Mouse (Mus musculus): ENCODE data around the gene Gcgr. TPM values are rescaled to one million over a fixed set of nuclear protein-coding genes. Genes with fewer than 3 reads are reported as not detected.
A peak's percentile ranks its signal among the peaks of the same experiment; 100 is the strongest.

Gene Gcgr
- polyA plus RNA-seq, 1 experiment: 0.13 TPM

GRCm38 (mm10) chr11:120572752-120573584 is 42.5 kb downstream of the Gcgr start, which contains the start of gene P4hb:
Gene P4hb, minus strand, starts transcription at chr11:120573253.
- Histone ChIP-seq H3K27ac (ENCODE audit: insufficient read depth, low read length) (peak within 1 kb of the TSS; percentile 68), H3K4me1 (ENCODE audit: control insufficient read depth, insufficient read depth, low read length) (peaks cover 6% of the 10 kb centered on the region; the same call in 1 of the 2 replicates), H3K4me3 (ENCODE audit: insufficient read depth, low read length) (peak within 1 kb of the TSS; percentile 87)
- TF ChIP-seq POLR2A (IDR thresholded peaks at IDR 0.05; ENCODE audit: extremely low read depth, insufficient read depth, low read length): peak; percentile 94
- no peak for TF ChIP-seq CTCF (IDR thresholded peaks at IDR 0.05; ENCODE audit: extremely low read depth, insufficient read depth, low read length)

- peak overlapping the region; percentile 68 for H3K27ac ChIP-seq (ENCODE audit: insufficient read depth, low read length)
- no peak for TF ChIP-seq POLR2A (IDR thresholded peaks at IDR 0.05; ENCODE audit: extremely low read depth, insufficient read depth, low read length)
- no peak for TF ChIP-seq CTCF (IDR thresholded peaks at IDR 0.05; ENCODE audit: extremely low read depth, insufficient read depth, low read length)
Observed at GRCm38 (mm10) chr11:120573585-120574277, 43.2 kb downstream of the Gcgr start.

GRCm38 (mm10) chr11:120574278-120574600 is 43.7 kb downstream of the Gcgr start:
- TF ChIP-seq POLR2A (IDR thresholded peaks at IDR 0.05; ENCODE audit: extremely low read depth, insufficient read depth, low read length) (no peak), CTCF (IDR thresholded peaks at IDR 0.05; ENCODE audit: extremely low read depth, insufficient read depth, low read length) (no peak)
- H3K27ac ChIP-seq (ENCODE audit: insufficient read depth, low read length): no peak overlapping the region
- no peak overlapping the region; the same call in 1 of the 2 replicates for H3K4me3 ChIP-seq (ENCODE audit: insufficient read depth, low read length)
- peaks cover 6% of the 10 kb centered on the region; the same call in 1 of the 2 replicates for H3K4me1 ChIP-seq (ENCODE audit: control insufficient read depth, insufficient read depth, low read length)

More at GRCm38 (mm10) chr11:120573585-120574277, 43.2 kb downstream of the Gcgr start:
- peak overlapping the region; percentile 87 for H3K4me3 ChIP-seq (ENCODE audit: insufficient read depth, low read length)
- peaks cover 6% of the 10 kb centered on the region; the same call in 1 of the 2 replicates for H3K4me1 ChIP-seq (ENCODE audit: control insufficient read depth, insufficient read depth, low read length)

DNA sequence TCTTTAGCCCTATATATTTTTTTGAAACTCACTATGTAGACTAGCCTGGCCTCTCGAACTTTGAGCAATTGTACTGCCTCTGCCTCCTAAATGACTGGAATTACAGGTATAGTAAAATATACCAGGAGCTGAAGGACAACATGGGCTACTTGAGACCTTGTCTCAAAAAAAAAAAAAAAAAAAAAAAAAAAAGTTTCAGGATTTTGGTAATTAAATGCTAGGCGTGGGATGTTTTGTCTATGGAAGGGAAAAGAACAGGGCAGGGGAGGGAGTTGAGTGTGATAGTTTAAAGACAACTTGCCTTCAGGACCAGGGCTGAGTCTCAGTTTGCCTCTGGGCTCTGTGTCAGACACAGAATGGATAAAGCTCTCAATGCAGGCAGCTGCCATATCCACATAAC is 44.5 kb downstream of the Gcgr start:
- Histone ChIP-seq H3K4me1 (ENCODE audit: control insufficient read depth, insufficient read depth, low read length) (peaks cover 6% of the 10 kb centered on the region; the same call in 1 of the 2 replicates), H3K4me3 (ENCODE audit: insufficient read depth, low read length) (no peak overlapping the region), H3K27ac (ENCODE audit: insufficient read depth, low read length) (no peak overlapping the region)
- TF ChIP-seq POLR2A (IDR thresholded peaks at IDR 0.05; ENCODE audit: extremely low read depth, insufficient read depth, low read length): no peak
- no peak for TF ChIP-seq CTCF (IDR thresholded peaks at IDR 0.05; ENCODE audit: extremely low read depth, insufficient read depth, low read length)

DNA sequence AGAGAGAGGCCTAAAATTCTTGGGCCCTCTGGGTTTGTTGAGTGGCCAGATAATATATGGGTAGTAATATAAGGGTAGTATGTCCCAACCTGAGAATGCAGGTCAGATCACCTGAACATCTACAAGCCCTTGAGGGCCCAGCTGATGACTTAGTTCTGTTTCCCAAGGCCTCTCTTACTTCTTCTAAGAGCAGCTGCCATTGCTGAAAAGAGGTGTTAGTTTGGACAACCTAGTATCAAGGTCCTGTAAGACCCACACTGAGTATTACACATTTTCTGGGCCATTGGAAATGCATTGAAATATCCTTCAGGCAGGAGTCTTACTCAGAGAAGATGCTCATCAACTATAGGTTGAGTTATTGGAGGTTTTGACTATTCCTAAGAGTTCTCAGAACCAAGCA is 45.4 kb downstream of the Gcgr start:
- no peak overlapping the region for H3K27ac ChIP-seq (ENCODE audit: insufficient read depth, low read length)
- H3K4me1 ChIP-seq (ENCODE audit: control insufficient read depth, insufficient read depth, low read length): peaks cover 8% of the 10 kb centered on the region; the same call in 1 of the 2 replicates
- TF ChIP-seq CTCF (IDR thresholded peaks at IDR 0.05; ENCODE audit: extremely low read depth, insufficient read depth, low read length) (no peak), POLR2A (IDR thresholded peaks at IDR 0.05; ENCODE audit: extremely low read depth, insufficient read depth, low read length) (no peak)
- H3K4me3 ChIP-seq (ENCODE audit: insufficient read depth, low read length): no peak overlapping the region

DNA sequence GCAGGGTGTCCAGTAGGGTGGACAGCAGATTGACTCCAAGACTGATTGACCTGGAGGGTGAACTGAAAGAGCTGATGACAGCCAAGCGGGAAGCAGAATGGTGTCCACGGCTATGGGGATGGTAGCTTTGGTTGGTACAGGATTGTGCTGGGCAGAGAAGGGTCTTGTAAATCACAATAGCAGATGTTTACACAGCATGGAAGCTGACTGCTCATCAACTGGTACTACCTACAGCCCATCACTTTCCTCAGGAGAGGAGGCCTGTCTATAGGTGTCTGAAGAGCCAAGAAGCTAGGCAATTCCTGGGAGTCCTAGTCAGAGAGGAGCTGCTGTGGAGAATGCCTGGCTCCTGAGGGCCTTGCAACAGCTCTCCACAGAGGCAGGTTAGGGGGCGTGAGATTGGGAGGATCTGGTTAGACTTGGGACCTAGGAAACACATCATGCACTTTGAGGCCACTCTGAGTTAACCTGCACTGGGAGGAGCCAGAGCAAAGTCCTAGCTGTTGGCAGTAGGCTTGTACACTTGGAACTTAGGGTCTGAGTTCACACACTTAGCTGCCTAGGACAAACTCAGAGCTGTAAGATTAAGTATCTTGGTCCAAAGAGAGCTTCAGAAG is 46.0 kb downstream of the Gcgr start:
- no peak overlapping the region for H3K27ac ChIP-seq (ENCODE audit: insufficient read depth, low read length)
- H3K4me1 ChIP-seq (ENCODE audit: control insufficient read depth, insufficient read depth, low read length): peaks cover 5% of the 10 kb centered on the region; the same call in 1 of the 2 replicates
- TF ChIP-seq POLR2A (IDR thresholded peaks at IDR 0.05; ENCODE audit: extremely low read depth, insufficient read depth, low read length): no peak
- TF ChIP-seq CTCF (IDR thresholded peaks at IDR 0.05; ENCODE audit: extremely low read depth, insufficient read depth, low read length): no peak
- H3K4me3 ChIP-seq (ENCODE audit: insufficient read depth, low read length): no peak overlapping the region

DNA sequence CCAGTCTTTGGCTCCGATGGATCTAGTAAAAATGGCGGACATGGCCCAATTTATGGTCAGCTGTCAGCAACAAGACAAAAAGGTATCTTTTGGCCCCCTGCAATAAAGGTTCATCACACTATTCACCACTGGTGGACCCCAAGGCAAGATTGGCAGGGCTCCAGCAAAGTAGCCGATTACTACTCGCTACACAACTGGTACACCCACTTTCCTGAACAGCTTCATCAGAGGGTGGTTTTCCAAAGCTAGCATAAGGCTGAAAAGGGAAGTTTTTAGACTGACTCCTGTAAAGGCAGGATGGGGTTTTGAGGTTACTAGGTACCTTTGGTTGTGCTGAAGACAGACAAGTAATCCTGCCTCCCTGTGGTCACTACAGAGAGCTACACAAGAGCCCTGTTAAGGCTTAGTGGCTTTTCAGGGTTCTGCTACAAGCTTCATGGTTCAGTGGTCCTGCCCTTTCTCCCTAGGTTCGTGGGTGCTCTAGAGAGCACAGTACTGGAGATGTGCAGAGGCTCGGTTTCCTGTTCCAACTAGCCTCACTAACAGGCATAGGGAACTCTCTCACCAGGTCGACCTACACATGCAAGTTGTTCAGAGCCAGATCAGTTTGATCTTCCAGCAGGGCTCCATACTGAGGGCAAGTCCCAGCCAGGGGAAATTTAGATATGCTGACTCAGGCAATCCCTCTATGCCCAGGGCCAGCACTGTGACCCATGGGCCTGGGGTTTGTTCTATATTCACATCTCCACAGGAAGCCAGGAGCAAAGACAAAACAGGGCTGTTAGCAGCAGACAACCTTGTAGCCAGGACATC is 46.9 kb downstream of the Gcgr start:
- no peak overlapping the region for H3K4me3 ChIP-seq (ENCODE audit: insufficient read depth, low read length)
- no peak for TF ChIP-seq POLR2A (IDR thresholded peaks at IDR 0.05; ENCODE audit: extremely low read depth, insufficient read depth, low read length)
- peak; percentile 28; the same call in 1 of the 2 replicates for TF ChIP-seq CTCF (IDR thresholded peaks at IDR 0.05; ENCODE audit: extremely low read depth, insufficient read depth, low read length)
- peaks cover 3% of the 10 kb centered on the region; the same call in 1 of the 2 replicates for H3K4me1 ChIP-seq (ENCODE audit: control insufficient read depth, insufficient read depth, low read length)
- no peak overlapping the region for H3K27ac ChIP-seq (ENCODE audit: insufficient read depth, low read length)

DNA sequence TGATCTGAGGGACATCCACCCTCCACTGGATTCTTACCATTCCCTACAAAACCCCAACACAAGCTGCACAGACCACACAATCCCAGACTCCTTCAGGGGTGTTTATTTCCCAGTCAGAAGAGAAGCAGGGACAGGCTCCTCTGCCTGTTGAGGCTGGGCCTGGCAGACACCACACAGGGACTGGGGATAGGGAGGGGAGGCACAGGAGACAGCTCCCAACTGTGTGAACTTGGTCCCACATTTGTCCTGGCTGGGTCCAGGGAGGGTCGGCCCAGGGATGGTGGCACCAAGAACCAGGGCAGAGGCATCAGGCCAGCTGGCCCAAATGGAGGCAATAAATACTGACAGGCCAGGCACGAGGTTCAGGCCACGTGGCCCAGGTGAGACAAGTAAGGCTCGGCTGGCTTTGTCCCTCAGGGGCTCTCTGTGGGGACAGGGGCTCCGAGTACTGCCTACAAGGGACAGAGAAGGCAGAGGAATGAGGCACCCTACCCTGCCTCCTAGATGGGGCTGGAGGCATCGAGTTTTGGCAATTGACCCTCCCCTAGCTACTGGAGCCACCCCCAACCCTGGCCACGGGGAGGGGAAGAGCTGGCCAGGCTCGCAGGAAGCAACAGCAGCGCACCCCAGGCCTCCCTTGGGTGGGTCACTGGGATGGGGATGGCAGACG is 47.7 kb downstream of the Gcgr start:
- peaks cover 3% of the 10 kb centered on the region; the same call in 1 of the 2 replicates for H3K4me1 ChIP-seq (ENCODE audit: control insufficient read depth, insufficient read depth, low read length)
- TF ChIP-seq CTCF (IDR thresholded peaks at IDR 0.05; ENCODE audit: extremely low read depth, insufficient read depth, low read length) (no peak), POLR2A (IDR thresholded peaks at IDR 0.05; ENCODE audit: extremely low read depth, insufficient read depth, low read length) (no peak)
- H3K27ac ChIP-seq (ENCODE audit: insufficient read depth, low read length): no peak overlapping the region
- H3K4me3 ChIP-seq (ENCODE audit: insufficient read depth, low read length): no peak overlapping the region
